Mouse (Mus musculus): ENCODE measurements around the gene Ubr3.

Ubr3 gene

DNA sequence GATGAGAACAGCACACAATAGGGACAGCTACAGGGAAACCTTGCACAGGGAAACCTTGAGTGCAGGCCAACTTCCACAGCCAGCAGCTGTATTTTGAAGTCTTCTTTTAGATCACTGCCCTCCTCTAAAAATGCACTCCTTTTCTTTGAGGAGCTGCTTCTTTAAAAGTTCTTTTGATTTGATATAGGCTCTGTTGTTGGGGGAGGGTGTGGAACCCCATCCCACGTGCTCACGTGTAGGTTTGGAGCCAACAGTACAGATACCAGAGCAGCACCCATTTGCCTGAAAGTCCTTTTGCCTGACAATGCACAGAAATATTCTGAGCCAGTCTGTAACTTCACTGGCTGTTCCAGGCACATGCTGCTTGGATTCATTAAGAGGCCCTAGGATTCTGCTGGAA is 134.4 kb downstream of the Ubr3 start:
- DNase-seq (ENCODE audit: low read depth, low spot score), result no peak

DNA sequence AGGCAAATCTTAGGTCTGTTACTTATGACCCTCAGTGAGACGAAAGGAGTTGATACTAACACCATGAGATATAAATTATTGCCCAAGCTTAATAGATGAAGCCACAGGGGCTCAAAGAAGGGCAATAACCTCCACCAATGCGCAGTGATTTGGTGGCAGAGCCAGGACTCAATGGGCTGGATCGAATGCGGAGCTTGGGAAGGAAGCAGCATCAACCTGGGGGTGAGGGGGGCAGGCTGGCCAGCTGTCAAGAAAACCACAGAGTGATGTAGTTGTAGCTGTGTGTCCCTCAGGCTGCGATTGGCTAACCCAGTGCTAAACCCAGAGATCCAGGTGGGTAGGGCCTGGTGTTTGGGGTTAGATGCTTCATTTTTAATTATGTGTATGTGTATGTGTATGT is 137.8 kb downstream of the Ubr3 start:
- DNase-seq (ENCODE audit: low read depth, low spot score), result no peak

DNA sequence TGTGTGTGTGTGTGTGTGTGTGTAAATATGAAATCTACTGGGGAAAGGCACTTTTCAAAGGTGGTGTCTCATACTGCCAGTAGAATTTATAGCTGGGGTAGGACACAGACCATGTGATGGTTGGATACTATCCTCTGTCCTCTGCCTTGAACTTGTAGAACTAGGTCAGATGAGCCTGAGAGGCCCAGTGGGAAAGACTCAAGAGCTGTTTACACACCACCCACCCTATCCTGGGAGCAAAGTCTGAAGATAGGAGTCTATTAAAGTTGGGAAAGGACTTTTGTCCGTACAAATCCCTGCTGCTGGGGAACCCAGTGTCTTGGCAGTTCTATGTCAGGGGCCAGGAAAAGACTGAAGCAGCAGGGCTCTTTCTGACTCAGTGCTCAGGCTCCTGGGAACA is 138.3 kb downstream of the Ubr3 start:
- no peak for DNase-seq (ENCODE audit: low read depth, low spot score)

DNA sequence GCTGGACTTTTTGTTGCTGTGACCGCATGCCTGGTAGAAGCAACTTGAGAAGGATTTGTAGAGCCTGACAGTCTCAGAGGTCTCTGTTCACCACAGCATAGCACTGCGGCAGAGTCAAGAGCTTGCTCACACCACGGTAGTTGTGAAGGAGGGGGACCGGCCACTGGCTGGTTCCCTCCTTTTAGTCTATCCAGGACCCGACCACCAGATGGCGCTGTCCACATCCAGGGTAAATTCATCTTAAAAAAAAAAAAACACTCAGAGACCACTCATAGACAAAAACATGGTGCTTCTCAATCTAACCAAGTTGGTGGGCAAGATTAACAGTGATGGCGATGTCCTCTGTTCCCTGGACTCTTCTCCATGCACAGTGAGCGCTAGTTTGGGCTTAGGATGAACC is 140.2 kb downstream of the Ubr3 start:
- DNase-seq (ENCODE audit: low read depth, low spot score), result no peak

DNA sequence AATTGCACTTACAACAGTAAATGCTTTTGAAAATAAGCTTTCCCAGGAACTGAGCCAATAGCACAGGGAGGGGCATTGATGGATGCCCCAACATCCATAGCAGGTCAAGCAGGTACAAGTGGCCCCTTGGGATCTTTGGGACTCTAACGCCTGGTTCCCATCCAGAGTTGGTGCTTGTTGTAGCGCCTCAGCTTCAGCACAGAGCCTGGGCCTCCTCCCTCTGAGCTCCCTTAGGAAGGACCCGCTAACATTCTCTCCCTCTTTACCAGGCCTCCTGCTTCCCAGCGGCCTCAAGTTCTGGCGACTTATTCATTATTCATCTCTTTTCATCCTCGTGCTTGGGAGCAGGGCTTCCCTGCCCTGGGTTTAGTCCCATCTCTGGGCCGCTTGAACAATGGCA is 141.7 kb downstream of the Ubr3 start, which contains the start of gene Myo3b:
Gene Myo3b, plus strand, starts transcription at position 375 of the 400 bp plus-strand sequence.
- no peak for DNase-seq (ENCODE audit: low read depth, low spot score)

GRCm38 (mm10) chr2:70044466-70044865 is 147.4 kb downstream of the Ubr3 start:
- no peak for DNase-seq (ENCODE audit: low read depth, low spot score)

GRCm38 (mm10) chr2:70047868-70048267 is 150.8 kb downstream of the Ubr3 start:
- DNase-seq (ENCODE audit: low read depth, low spot score), result no peak

DNA sequence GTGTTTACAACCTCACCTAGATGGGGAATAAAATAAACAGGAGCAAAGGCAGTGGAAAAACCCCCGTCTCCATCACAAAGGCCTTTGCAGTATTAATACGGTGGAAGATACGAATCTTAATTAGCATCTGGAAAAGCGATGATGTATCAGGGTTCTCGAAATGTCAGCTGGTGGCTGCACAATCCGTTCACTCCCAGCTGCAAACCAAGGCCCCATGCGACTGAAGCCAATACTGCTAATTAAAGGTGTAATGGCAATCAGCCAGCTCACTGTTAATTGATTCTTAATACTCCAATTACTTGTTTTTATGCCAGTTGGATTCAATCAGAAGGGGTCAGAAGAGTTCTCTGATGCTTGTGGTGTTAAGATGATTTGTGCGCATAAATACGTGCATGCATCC is 156.8 kb downstream of the Ubr3 start:
- DNase-seq (ENCODE audit: low read depth, low spot score), result no peak

GRCm38 (mm10) chr2:70058201-70058600 is 161.2 kb downstream of the Ubr3 start:
- no peak for DNase-seq (ENCODE audit: low read depth, low spot score)

- no peak for DNase-seq (ENCODE audit: low read depth, low spot score)
These were observed 163.6 kb downstream of the Ubr3 start for GRCm38 (mm10) chr2:70060359-70061345.

DNA sequence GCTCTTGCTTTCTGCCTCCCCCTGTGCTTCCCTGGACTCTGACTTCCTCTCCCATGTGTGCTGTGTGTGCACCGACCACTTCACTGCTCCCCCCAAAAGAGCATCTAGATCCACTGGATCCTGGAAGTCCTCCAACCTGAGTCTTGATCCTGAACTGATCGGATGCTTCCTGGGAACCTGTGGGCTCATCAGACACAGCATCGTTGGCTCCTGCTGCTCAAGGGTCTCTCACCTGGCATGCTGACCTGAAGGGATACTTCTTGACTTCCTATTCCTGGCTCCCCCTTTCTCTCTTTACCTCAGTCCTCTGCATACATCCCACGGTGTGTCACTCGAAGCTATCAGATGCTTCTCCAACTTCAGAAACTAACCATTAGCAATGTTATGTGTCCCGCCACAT is 168.1 kb downstream of the Ubr3 start:
- DNase-seq (ENCODE audit: low read depth, low spot score), result no peak

DNA sequence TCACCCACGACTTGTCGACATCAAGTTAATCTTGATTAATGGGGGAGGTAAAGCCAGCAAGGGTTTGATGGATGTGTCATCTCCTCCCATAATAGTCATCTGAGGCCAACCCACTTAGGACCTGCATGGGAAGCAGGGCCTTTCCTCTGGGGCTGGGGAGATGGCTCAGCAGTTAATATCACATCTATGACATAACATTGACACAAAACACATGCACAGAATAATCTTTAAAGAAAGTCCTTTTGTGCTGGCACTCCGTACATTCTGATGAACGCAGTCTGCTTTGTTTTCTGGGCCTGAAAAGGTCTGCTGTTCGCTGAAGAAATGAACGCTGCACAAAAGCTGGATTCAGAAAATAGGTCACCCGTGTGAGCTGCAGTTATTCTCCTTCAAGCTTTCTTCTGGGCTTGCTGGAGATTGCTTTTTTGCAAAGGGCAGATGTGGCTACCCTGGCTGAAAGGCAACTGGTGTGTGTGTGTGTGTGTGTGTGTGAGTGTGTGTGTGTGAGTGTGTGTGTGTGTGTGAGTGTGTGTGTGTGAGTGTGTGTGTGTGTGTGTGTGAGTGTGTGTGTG is 168.8 kb downstream of the Ubr3 start:
- DNase-seq (ENCODE audit: low read depth, low spot score), result no peak

- DNase-seq (ENCODE audit: low read depth, low spot score), result no peak
These were observed 169.4 kb downstream of the Ubr3 start for GRCm38 (mm10) chr2:70066338-70067022.

DNA sequence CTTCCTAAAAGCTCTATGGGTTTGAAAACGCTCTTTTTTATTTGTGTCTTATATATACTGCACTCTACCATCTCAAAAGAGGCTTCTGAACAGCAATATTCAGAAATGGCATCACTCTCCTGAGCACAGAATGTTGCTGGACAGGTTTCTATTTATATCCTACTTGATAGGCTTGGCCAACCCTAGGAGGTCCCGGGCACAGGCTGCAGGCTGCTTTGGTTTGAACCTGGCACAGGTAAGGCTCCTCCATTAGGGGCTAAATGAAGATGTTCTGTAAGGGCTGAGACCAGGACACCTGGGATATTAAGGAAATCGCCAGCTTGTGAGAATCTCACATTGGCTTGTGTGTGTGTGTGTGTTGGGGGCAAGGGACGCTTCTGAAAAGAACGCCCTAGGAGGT is 172.8 kb downstream of the Ubr3 start:
- DNase-seq (ENCODE audit: low read depth, low spot score), result no peak

Measured in WW6 (cell line).